8 mouse cellular contexts compared by ENCODE assay signal in genomic region chr1:139423931-139424330, GRCm38 (mm10). TPM values are rescaled to one million over a fixed set of nuclear protein-coding genes. Genes with fewer than 3 reads are reported as not detected.
DNase-seq lines count a peak whose midpoint lies in the region; ATAC-seq lines count a peak whose summit lies in the region.

No protein-coding gene starts in this region.

- H3K4me2 ChIP-seq in liver, embryonic 11.5 days, result peak overlapping the region; percentile 80
- peak overlapping the region; percentile 70 for H3K4me2 ChIP-seq in forebrain, embryonic 12.5 days
- H3K4me2 ChIP-seq in liver, embryonic 12.5 days, result peak overlapping the region; percentile 85
- H3K4me2 ChIP-seq in stomach, embryonic 14.5 days (replicated peaks; ENCODE audit: low read depth, low read length), result peak overlapping the region; percentile 62

- H3K27ac ChIP-seq in liver, embryonic 11.5 days (ENCODE audit: low read depth, low read length), result no peak overlapping the region
- H3K27ac ChIP-seq in forebrain, embryonic 12.5 days, result no peak overlapping the region
- H3K27ac ChIP-seq in liver, embryonic 12.5 days, result no peak overlapping the region
- no peak overlapping the region for H3K27ac ChIP-seq in stomach, embryonic 14.5 days (ENCODE audit: low read length)

- H3K36me3 ChIP-seq in liver, embryonic 11.5 days (ENCODE audit: control insufficient read depth, insufficient read depth, low read length), result peaks cover under 1% of the 10 kb centered on the region
- H3K36me3 ChIP-seq in forebrain, embryonic 12.5 days (replicated peaks), result peaks cover 14% of the 10 kb centered on the region
- H3K36me3 ChIP-seq in liver, embryonic 12.5 days, result peaks cover 14% of the 10 kb centered on the region
- peaks cover 4% of the 10 kb centered on the region; the same call in 1 of the 2 replicates for H3K36me3 ChIP-seq in stomach, embryonic 14.5 days (ENCODE audit: control insufficient read depth, insufficient read depth, low read length)

- H3K9me3 ChIP-seq in liver, embryonic 11.5 days (ENCODE audit: control insufficient read depth, low read length), result no peaks in the 10 kb centered on the region
- no peaks in the 10 kb centered on the region for H3K9me3 ChIP-seq in forebrain, embryonic 12.5 days
- H3K9me3 ChIP-seq in liver, embryonic 12.5 days (replicated peaks), result no peaks in the 10 kb centered on the region
- no peaks in the 10 kb centered on the region for H3K9me3 ChIP-seq in stomach, embryonic 14.5 days (ENCODE audit: control insufficient read depth, low read depth, low read length)

- H3K9ac ChIP-seq in liver, embryonic 11.5 days (ENCODE audit: low read depth, low read length), result no peak overlapping the region
- H3K9ac ChIP-seq in forebrain, embryonic 12.5 days, result peak overlapping the region; percentile 96
- H3K9ac ChIP-seq in liver, embryonic 12.5 days, result peak overlapping the region; percentile 94
- no peak overlapping the region for H3K9ac ChIP-seq in stomach, embryonic 14.5 days (replicated peaks; ENCODE audit: low read depth, low read length)

- intact Hi-C loops in left cerebral cortex, postnatal 4 days (cut with DNase I), result no loop called here

- no peak for ATAC-seq in liver, embryonic 11.5 days (replicated peaks; ENCODE audit: low FRiP score)
- ATAC-seq in forebrain, embryonic 12.5 days (ENCODE audit: low FRiP score), result no peak
- no peak for ATAC-seq in liver, embryonic 12.5 days
- no peak for ATAC-seq in stomach, embryonic 14.5 days (ENCODE audit: insufficient number of reproducible peaks, insufficient read depth, low FRiP score, low read depth)

- peak overlapping the region; percentile 70 for H3K4me3 ChIP-seq in liver, embryonic 11.5 days (ENCODE audit: low read depth, low read length)
- peak overlapping the region; percentile 86 for H3K4me3 ChIP-seq in forebrain, embryonic 12.5 days (replicated peaks)
- peak overlapping the region; percentile 87 for H3K4me3 ChIP-seq in liver, embryonic 12.5 days
- peak overlapping the region; percentile 79 for H3K4me3 ChIP-seq in stomach, embryonic 14.5 days (ENCODE audit: low read depth, low read length)

- no peak for DNase-seq in liver, embryonic 11.5 days (ENCODE audit: low spot score)
- no peak for DNase-seq in liver
- DNase-seq in left cerebral cortex, postnatal 4 days, result no peak
- DNase-seq in spleen, postnatal 36 days (ENCODE audit: low spot score in 2 of 2), result no peak
- no peak for DNase-seq in thymus, adult 18-20 months

- 23% methylated on average over 10 of the region's 10 CpGs for WGBS in liver, embryonic 11.5 days
- WGBS in forebrain, embryonic 12.5 days, result 68% methylated on average over 10 of the region's 10 CpGs
- 29% methylated on average over 10 of the region's 10 CpGs for WGBS in liver, embryonic 12.5 days (ENCODE audit: insufficient replicate concordance)
- 56% methylated on average over 10 of the region's 10 CpGs for WGBS in stomach, embryonic 14.5 days

- peaks cover 28% of the 10 kb centered on the region for H3K4me1 ChIP-seq in liver, embryonic 11.5 days (replicated peaks; ENCODE audit: control insufficient read depth, insufficient read depth, low read length)
- H3K4me1 ChIP-seq in forebrain, embryonic 12.5 days, result peaks cover 37% of the 10 kb centered on the region
- H3K4me1 ChIP-seq in liver, embryonic 12.5 days, result peaks cover 39% of the 10 kb centered on the region
- peaks cover 18% of the 10 kb centered on the region for H3K4me1 ChIP-seq in stomach, embryonic 14.5 days (ENCODE audit: control insufficient read depth, insufficient read depth, low read length)

- no peaks in the 10 kb centered on the region for H3K27me3 ChIP-seq in liver, embryonic 11.5 days (replicated peaks; ENCODE audit: control insufficient read depth, insufficient read depth, low read length)
- H3K27me3 ChIP-seq in forebrain, embryonic 12.5 days, result no peaks in the 10 kb centered on the region
- H3K27me3 ChIP-seq in liver, embryonic 12.5 days (replicated peaks), result no peaks in the 10 kb centered on the region
- H3K27me3 ChIP-seq in stomach, embryonic 14.5 days (ENCODE audit: control insufficient read depth, insufficient read depth, low read length), result no peaks in the 10 kb centered on the region

RNA-seq across cellular contexts. Expression of gene Zbtb41, which starts 1.8 kb away (rescaled TPM):
- polyA plus RNA-seq in liver, embryonic 11.5 days (2014; fragmentation: Nextera tagmentation; extraction: Ambion mirVana), result 7.8 and 8.2 TPM in 2 replicates
- 26.2 TPM in 2 replicates for polyA plus RNA-seq in forebrain, embryonic 12.5 days (2016; fragmentation: Nextera tagmentation; extraction: Ambion mirVana)
- polyA plus RNA-seq in liver, embryonic 12.5 days (2016; fragmentation: Nextera tagmentation; extraction: Ambion mirVana), result 5.3 and 5.9 TPM in 2 replicates
- 15.5 and 16.5 TPM in 2 replicates for polyA plus RNA-seq in stomach, embryonic 14.5 days (2014; fragmentation: Nextera tagmentation; extraction: Ambion mirVana)
- 10 to 100 TPM; 57.9 to 59.5 TPM for total RNA-seq in left cerebral cortex, postnatal 4 days (2021)

RNA-seq across cellular contexts. Expression of gene Aspm, which starts 30.6 kb away (rescaled TPM):
- 16.1 and 19.0 TPM in 2 replicates for polyA plus RNA-seq in liver, embryonic 11.5 days (2014; fragmentation: Nextera tagmentation; extraction: Ambion mirVana)
- 34.0 and 35.4 TPM in 2 replicates for polyA plus RNA-seq in forebrain, embryonic 12.5 days (2016; fragmentation: Nextera tagmentation; extraction: Ambion mirVana)
- 14.8 and 15.2 TPM in 2 replicates for polyA plus RNA-seq in liver, embryonic 12.5 days (2016; fragmentation: Nextera tagmentation; extraction: Ambion mirVana)
- polyA plus RNA-seq in stomach, embryonic 14.5 days (2014; fragmentation: Nextera tagmentation; extraction: Ambion mirVana), result 23.1 and 23.3 TPM in 2 replicates
- total RNA-seq in left cerebral cortex, postnatal 4 days (2021), result 1 to 10 TPM; 4.4 to 4.7 TPM

RNA-seq across cellular contexts. Expression of gene Crb1, which starts 47.0 kb away (rescaled TPM):
- 0.07 and 0.10 TPM in 2 replicates for polyA plus RNA-seq in liver, embryonic 11.5 days (2014; fragmentation: Nextera tagmentation; extraction: Ambion mirVana)
- polyA plus RNA-seq in forebrain, embryonic 12.5 days (2016; fragmentation: Nextera tagmentation; extraction: Ambion mirVana), result 2.6 and 3.1 TPM in 2 replicates
- 0.05 TPM in 1 of 2 replicates, not detected in the other for polyA plus RNA-seq in liver, embryonic 12.5 days (2016; fragmentation: Nextera tagmentation; extraction: Ambion mirVana)
- polyA plus RNA-seq in stomach, embryonic 14.5 days (2014; fragmentation: Nextera tagmentation; extraction: Ambion mirVana), result 0.10 and 0.32 TPM in 2 replicates
- 1 to 10 TPM in 1 of 2 experiments, under 1 TPM in 1; 0.96 to 1.4 TPM for total RNA-seq in left cerebral cortex, postnatal 4 days (2021)

Comparison
In these comparisons a context has a peak if more than half of its experiments do, and no peak if none do; other contexts are left out.
1. H3K9ac ChIP-seq: peak in forebrain, embryonic 12.5 days (single experiment) and liver, embryonic 12.5 days (single experiment); none in liver, embryonic 11.5 days (single experiment) and stomach, embryonic 14.5 days (single experiment).
2. Peak in every context shown above with its lines, with median percentiles within 50 percentile points of each other: H3K4me2 ChIP-seq and H3K4me3 ChIP-seq.